Mouse (Mus musculus): ENCODE data around the gene Hsd17b14.

GRCm38 (mm10) chr7:45596107-45596506, 41.4 kb downstream of the Hsd17b14 start:
- TF ChIP-seq CTCF (IDR thresholded peaks at IDR 0.05) (no peak), EP300 (IDR thresholded peaks at IDR 0.05) (no peak)
